Mouse (Mus musculus) megakaryocyte, embryonic 14.5 days (primary cell): ENCODE results near the gene Stk17b. TPM values are rescaled to one million over a fixed set of nuclear protein-coding genes. Genes with fewer than 3 reads are reported as not detected.

Experiments
- H3K27me3 ChIP-seq: replicated peaks from 2 replicates; pipeline ENCODE3; 2012; ENCODE audit warnings: inconsistent platforms
- H3K36me3 ChIP-seq: replicated peaks from 2 replicates; pipeline ENCODE3; 2012; ENCODE audit warnings: low read length, inconsistent platforms, mixed read lengths
- H3K4me1 ChIP-seq: 2 replicates; pipeline ENCODE4 v1.6.1; 2012; ENCODE audit warnings: inconsistent platforms
- H3K4me3 ChIP-seq: replicated peaks from 2 replicates; pipeline ENCODE3; 2012; ENCODE audit warnings: moderate library complexity, mild to moderate bottlenecking, inconsistent platforms
- H3K9me3 ChIP-seq: 2 replicates; pipeline ENCODE4 v1.6.1; 2012; ENCODE audit warnings: inconsistent platforms
- FLI1 ChIP-seq: IDR thresholded peaks from 2 replicates; pipeline ENCODE4 v1.6.1; 2012; ENCODE audit warnings: low read length, inconsistent platforms, mixed read lengths
- GATA1 ChIP-seq: IDR thresholded peaks from 3 replicates; pipeline ENCODE4 v1.6.1; 2012; ENCODE audit warnings: mixed read lengths, low read length, inconsistent platforms, borderline replicate concordance
- polyA plus RNA-seq: library from polyadenylated mRNA; stranded (reverse); fragments of >175 nt; gene quantifications from 2 replicates; pipeline ENCODE4 v1.2.3, GENCODE M21; 2012; ENCODE audit warnings: low replicate concordance; ENCODE audit not compliant: insufficient read depth

Stk17b gene
- 1.4 TPM in 1 of 2 replicates, not detected in the other for polyA plus RNA-seq

DNA sequence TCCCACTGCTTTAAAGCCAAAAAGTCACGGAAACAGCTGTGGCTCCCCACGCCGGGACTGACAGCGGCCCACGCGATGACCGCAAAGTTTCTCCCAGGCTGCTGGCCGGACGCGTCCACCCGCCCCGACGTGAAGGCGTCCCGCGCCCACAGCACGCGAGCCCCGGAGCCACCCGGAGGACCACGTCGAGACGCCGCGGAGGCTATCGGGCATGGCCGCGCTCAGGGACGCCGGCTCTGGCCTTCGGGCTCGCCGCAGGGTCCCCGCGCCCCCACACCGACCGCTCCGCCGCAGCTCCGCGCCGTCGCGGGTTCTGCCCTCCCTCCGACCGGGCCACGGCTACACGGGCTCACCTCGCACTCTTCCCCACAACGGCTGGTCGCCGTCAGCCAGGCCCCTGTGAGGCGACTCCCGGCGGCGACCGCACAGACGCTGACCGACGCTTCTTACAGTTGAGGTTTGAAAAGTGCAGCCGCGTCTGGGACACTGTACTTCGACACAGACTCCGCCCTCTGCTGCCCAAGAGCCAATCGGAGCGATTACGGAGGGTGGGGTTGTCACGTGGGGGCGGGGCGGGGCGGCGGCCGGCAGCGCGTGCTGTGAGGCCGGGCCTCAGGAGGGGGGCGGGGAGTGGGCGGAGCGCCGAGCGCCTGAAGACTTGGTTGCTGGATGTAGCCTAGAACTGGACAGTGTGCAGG, at the start of gene Stk17b:
Gene Stk17b (minus strand): TSS at position 504 of the 698 bp plus-strand sequence.
- Histone ChIP-seq H3K36me3 (no peaks in the 10 kb centered on the region), H3K27me3 (no peaks in the 10 kb centered on the region), H3K4me3 (peak within 1 kb of the TSS; percentile 99), H3K4me1 (peaks cover 53% of the 10 kb centered on the region), H3K9me3 (no peaks in the 10 kb centered on the region)
- TF ChIP-seq FLI1 (no peak), GATA1 (no peak)

DNA sequence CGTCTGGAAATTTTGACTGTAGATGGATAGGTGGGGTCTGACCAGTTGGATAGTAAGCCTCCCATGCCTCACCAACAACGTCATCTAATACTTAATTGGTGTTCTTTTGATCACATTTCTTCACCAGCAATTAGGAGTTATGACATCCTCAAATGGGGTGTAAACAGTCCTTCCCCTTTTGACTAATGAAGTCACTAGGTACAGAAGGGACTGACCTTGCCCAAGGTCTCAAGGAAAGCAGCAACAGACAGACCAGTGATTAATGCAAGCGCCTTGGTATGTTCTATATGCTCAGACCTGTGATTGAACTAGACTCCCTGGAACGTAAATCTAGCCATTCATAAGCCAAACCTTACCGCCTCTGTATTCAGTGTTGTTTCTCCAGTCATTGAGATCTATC, 45.3 kb upstream of the Stk17b start:
- Histone ChIP-seq H3K4me1 (no peaks in the 10 kb centered on the region; the same call in 1 of the 2 replicates), H3K36me3 (no peaks in the 10 kb centered on the region), H3K9me3 (no peaks in the 10 kb centered on the region), H3K4me3 (no peak overlapping the region), H3K27me3 (no peaks in the 10 kb centered on the region)
- TF ChIP-seq FLI1 = no peak
- no peak for TF ChIP-seq GATA1

DNA sequence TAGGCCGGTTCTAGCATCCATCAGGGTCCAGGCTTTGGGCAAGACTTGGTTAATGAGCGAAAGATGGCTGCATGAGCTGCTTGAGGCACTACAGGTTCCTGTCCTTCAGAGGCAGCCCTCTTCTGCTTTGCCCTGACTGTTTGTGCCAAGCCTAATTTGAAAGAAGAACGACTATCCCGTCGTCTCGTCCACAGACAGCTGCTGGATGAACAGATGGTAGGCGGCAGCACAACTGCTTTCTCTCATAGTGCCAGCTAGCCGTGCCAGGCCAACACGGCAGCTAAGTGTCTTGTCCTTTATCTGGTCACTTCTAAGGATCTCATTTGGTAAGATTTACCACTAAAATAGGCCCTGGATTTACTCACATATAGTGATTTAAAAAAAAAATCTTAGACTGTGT, 44.1 kb upstream of the Stk17b start:
- TF ChIP-seq FLI1 = no peak
- no peak for TF ChIP-seq GATA1
- H3K27me3 ChIP-seq = no peaks in the 10 kb centered on the region
- H3K9me3 ChIP-seq = no peaks in the 10 kb centered on the region
- H3K4me1 ChIP-seq = peaks cover 10% of the 10 kb centered on the region
- H3K36me3 ChIP-seq = no peaks in the 10 kb centered on the region
- H3K4me3 ChIP-seq = no peak overlapping the region

DNA sequence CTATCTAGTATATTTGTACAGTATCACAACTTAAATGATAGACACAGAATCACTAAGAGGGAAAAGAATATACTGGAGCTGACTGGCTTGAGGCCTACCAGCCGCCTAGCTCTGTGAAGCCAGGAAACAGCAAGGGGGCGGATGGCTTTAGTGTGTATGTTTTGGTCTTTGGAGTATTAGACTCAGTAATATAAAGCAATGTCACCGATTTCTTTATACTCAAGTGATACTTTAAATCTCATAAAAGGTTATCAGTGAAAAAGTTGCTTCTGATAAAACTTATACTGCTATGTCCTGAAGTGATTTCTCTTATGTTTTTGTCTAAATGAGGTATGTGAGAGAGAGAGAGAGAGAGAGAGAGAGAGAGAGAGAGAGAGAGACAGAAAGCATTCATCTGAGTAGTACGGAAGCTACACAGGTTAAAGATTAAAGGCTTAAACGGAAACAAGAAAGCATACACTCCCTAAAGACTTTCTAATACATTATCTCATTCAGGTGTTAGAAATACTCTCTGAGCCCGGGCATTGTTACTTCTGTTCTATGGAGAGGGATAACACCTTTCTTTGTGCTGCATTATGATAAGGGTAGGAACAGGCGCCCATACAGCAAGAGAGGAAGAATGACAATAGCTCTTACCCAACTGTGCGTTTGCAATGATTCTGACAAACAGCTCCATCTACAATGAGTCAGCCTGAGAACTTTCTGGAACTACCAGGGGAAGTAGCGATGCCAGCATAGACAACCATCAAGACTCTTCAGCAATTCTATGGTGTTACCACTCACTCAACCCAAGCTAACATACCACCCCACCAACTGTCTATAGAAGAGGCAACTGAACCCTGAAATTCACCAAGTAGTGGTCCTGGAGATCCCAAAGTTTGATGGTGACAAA, 39.7 kb upstream of the Stk17b start:
- TF ChIP-seq FLI1 (no peak), GATA1 (no peak)
- Histone ChIP-seq H3K4me1 (peaks cover 33% of the 10 kb centered on the region), H3K9me3 (no peaks in the 10 kb centered on the region), H3K4me3 (no peak overlapping the region), H3K36me3 (no peaks in the 10 kb centered on the region), H3K27me3 (no peaks in the 10 kb centered on the region)

DNA sequence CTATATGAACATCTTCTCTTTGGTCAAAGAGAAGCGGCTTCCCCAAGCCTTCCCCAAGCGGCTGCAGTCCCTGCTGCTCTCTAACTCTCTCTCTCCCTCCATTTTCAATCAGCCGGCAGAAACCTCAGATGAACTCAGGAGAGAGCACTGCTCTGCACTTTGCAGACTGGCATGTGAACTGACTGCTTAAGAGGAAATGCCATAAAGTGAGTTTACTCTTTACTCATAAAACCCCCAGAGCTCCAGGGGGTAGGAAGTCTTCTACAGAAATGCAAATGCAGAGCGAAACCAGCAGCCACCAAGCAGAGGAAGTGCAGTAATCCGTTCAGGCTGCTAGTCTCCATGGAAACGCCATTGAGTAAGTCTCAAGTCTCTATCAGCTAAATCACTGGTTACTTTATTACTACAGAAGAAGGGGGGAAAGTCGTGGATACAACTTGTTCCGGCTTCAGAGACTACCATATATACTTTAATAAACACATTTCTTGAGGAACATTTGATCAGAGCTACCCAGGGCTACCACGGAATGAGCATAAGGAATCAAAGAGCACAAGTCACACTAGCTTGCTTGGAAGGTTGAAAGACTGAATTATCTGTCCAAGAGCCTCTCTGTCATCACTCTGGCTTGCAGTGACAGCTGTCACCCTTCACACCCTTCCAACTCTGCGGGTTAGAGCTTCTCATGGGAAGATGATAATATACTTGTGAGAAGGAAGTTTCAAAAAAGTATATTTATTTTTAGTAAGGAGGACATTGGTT, 38.8 kb upstream of the Stk17b start:
- H3K9me3 ChIP-seq = no peaks in the 10 kb centered on the region
- TF ChIP-seq FLI1 = no peak
- TF ChIP-seq GATA1 = no peak
- H3K27me3 ChIP-seq = no peaks in the 10 kb centered on the region
- peak overlapping the region; percentile 82 for H3K4me3 ChIP-seq
- H3K36me3 ChIP-seq = no peaks in the 10 kb centered on the region
- H3K4me1 ChIP-seq = peaks cover 33% of the 10 kb centered on the region

DNA sequence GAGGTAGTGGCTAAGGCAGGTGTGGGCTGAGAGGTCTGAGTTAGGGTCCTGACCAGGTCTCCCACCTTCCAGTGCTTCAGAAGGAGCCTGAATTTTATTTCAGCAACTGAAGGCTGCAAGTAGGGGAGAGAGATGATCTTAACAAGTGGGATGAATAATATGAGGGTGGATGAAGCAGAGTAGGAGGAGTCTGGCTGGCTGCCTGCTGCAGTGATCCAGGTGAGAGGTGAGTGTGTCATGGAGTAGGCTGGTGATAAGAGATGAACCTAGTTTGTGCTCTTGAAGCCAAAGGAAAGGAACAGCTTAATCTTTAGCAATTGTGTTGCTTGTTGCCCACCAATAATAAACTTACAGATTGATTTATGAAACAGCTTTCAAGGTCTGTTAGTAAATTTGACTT, 37.0 kb upstream of the Stk17b start:
- peaks cover 44% of the 10 kb centered on the region for H3K4me1 ChIP-seq
- no peak for TF ChIP-seq GATA1
- no peak for TF ChIP-seq FLI1
- H3K27me3 ChIP-seq = no peaks in the 10 kb centered on the region
- no peaks in the 10 kb centered on the region for H3K36me3 ChIP-seq
- H3K9me3 ChIP-seq = no peaks in the 10 kb centered on the region
- H3K4me3 ChIP-seq = no peak overlapping the region

DNA sequence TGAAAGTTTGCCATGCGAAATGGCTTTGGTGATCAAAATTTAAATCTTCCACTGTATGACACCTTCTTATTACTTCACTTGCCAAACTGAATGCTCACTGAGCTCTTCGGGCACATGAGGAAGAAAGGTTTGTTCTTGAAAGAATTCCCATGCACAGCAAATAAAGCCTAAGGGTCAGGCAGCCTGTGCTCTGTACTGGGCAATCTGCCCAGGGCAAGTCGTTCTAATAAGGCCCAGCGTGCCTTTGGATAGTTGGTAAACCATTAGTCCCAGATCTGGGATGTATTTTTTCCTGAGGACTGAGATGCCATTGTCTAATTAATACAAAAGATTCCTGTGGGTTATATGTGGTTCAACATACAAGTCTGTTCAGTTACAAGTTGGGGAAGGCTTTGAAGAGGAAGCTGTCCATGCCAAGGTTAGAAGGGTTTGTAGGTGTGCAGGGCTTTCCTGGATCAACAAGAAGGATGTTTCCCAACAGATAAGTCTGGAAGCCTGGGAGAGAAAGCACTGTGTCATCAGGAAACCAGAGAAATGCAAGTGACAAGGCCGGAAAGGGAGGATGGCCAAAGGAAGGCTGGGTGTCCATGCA, 35.1 kb upstream of the Stk17b start:
- no peak for TF ChIP-seq FLI1
- TF ChIP-seq GATA1 = no peak
- Histone ChIP-seq H3K27me3 (no peaks in the 10 kb centered on the region), H3K9me3 (no peaks in the 10 kb centered on the region), H3K4me3 (no peak overlapping the region), H3K36me3 (no peaks in the 10 kb centered on the region), H3K4me1 (peaks cover 50% of the 10 kb centered on the region)

DNA sequence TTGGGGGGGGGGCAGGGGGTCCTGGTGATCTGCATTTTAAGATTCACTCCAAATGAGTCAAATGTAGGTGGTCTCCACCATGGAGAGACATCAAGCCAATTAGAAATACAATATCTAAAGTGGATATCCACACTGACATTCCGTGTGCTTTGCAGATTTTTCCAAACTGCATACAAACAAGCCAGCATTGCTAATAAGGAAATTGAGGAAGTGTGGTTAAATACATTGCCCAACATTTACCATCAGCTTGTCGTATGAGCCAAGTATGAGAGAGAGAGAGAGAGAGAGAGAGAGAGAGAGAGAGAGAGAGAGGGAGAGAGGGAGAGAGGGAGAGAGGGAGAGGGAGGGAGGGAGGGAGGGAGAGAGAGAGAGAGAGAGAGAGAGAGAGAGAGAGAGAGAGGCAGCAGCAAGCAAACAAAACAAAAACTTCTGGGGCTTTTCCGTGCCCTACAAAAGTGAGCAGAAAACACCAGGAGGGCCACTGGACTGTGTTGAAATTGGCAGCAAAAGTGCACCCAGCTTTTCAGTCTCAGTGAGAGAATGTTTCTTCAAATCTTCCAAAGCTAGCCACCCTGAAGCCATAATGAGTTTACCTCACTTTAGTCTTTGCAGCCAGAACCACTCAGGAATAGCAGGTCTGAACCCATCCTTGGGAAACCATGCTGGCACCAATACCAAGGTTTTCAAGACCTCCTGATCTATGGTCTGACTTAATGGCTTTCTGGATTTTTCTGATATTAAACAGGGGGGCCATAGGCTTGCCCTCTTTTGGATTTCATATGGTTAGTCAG, 33.2 kb upstream of the Stk17b start:
- Histone ChIP-seq H3K4me3 (no peak overlapping the region), H3K36me3 (no peaks in the 10 kb centered on the region), H3K27me3 (no peaks in the 10 kb centered on the region), H3K4me1 (peaks cover 38% of the 10 kb centered on the region), H3K9me3 (no peaks in the 10 kb centered on the region)
- TF ChIP-seq GATA1 = no peak

DNA sequence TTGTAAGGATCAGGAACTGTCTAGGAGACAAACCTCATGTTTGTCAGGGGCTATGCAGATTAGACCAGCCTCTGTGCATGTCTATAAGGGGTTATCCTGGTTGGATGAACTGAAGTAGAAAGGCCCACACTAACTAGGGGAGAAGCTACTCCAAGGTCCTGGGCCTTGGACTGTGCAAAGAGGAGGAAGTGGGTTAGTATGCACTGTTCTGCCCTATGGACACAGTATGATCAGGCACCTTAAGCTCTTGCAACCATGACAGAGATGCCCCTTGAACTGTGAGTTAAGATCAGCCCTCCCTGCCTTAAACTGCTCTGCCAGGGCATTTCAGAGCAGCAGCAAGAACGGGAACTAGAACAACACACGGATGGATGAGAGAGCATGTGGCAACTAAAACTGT, 31.3 kb upstream of the Stk17b start:
- TF ChIP-seq FLI1 (no peak), GATA1 (no peak)
- no peaks in the 10 kb centered on the region for H3K9me3 ChIP-seq
- H3K27me3 ChIP-seq = no peaks in the 10 kb centered on the region
- H3K36me3 ChIP-seq = no peaks in the 10 kb centered on the region
- no peak overlapping the region for H3K4me3 ChIP-seq
- H3K4me1 ChIP-seq = peaks cover 33% of the 10 kb centered on the region
